Mouse (Mus musculus) kidney, postnatal 4 days (tissue): ENCODE results near the gene Bmper.

Experiments used
- DNase-seq, 2 experiments: peaks; one replicate each; pipeline ENCODE4 v3.0.0; 2021; ENCODE audit warnings: mixed read lengths in 2 of 2

The Bmper gene

GRCm38 (mm10) chr9:23306226-23306625, 83.3 kb downstream of the Bmper start:
- no peak for DNase-seq

GRCm38 (mm10) chr9:23307835-23308234, 85.0 kb downstream of the Bmper start:
- no peak for DNase-seq

GRCm38 (mm10) chr9:23310953-23311352, 88.1 kb downstream of the Bmper start:
- no peak for DNase-seq

GRCm38 (mm10) chr9:23311956-23312355, 89.1 kb downstream of the Bmper start:
- no peak for DNase-seq

- DNase-seq: no peak
These were observed 90.0 kb downstream of the Bmper start for GRCm38 (mm10) chr9:23312877-23313276.

GRCm38 (mm10) chr9:23315631-23316330, 92.9 kb downstream of the Bmper start:
- no peak for DNase-seq

GRCm38 (mm10) chr9:23327830-23328229, 105.0 kb downstream of the Bmper start:
- DNase-seq: no peak

- no peak for DNase-seq
These were observed 110.3 kb downstream of the Bmper start for GRCm38 (mm10) chr9:23333041-23333622.

GRCm38 (mm10) chr9:23340551-23340950, 117.7 kb downstream of the Bmper start:
- DNase-seq: no peak

GRCm38 (mm10) chr9:23341246-23341645, 118.4 kb downstream of the Bmper start:
- no peak for DNase-seq

GRCm38 (mm10) chr9:23344353-23344752, 121.5 kb downstream of the Bmper start:
- DNase-seq: no peak

- DNase-seq: no peak
These were observed 122.4 kb downstream of the Bmper start for GRCm38 (mm10) chr9:23345093-23345844.

- no peak for DNase-seq
These were observed 126.7 kb downstream of the Bmper start for GRCm38 (mm10) chr9:23349603-23350002.

- DNase-seq: no peak
These were observed 128.5 kb downstream of the Bmper start for GRCm38 (mm10) chr9:23351400-23351799.

GRCm38 (mm10) chr9:23352396-23352795, 129.5 kb downstream of the Bmper start:
- DNase-seq: no peak

GRCm38 (mm10) chr9:23354201-23354820, 131.4 kb downstream of the Bmper start:
- no peak for DNase-seq

- no peak for DNase-seq
These were observed 135.2 kb downstream of the Bmper start for GRCm38 (mm10) chr9:23358108-23358507.

GRCm38 (mm10) chr9:23363139-23363538, 140.3 kb downstream of the Bmper start:
- no peak for DNase-seq

GRCm38 (mm10) chr9:23363540-23363939, 140.7 kb downstream of the Bmper start:
- no peak for DNase-seq

GRCm38 (mm10) chr9:23364047-23364446, 141.2 kb downstream of the Bmper start:
- no peak for DNase-seq

GRCm38 (mm10) chr9:23368124-23368523, 145.2 kb downstream of the Bmper start:
- no peak for DNase-seq

GRCm38 (mm10) chr9:23374789-23375460, 152.0 kb downstream of the Bmper start:
- no peak for DNase-seq
